Mouse (Mus musculus) kidney, postnatal 14 days (tissue): ENCODE measurements around the gene Pear1.

Experiments
- DNase-seq: peaks from one replicate; pipeline ENCODE4 v3.0.0; 2022; ENCODE audit warnings: mixed read lengths

Gene Pear1

GRCm38 (mm10) chr3:87809322-87809962 lies 14.7 kb downstream of the Pear1 start:
- peak; percentile 28 for DNase-seq

GRCm38 (mm10) chr3:87804038-87804677 lies 19.9 kb downstream of the Pear1 start:
- DNase-seq, result no peak

- DNase-seq, result no peak
Measured at GRCm38 (mm10) chr3:87801681-87802080, 22.4 kb downstream of the Pear1 start.

GRCm38 (mm10) chr3:87796736-87797334 lies 27.3 kb downstream of the Pear1 start, which contains the start of gene Insrr:
Gene Insrr, plus strand, starts transcription at chr3:87796951.
- peak; percentile 61 for DNase-seq

GRCm38 (mm10) chr3:87795336-87796277 lies 28.5 kb downstream of the Pear1 start:
- DNase-seq, result peak; percentile 73

- no peak for DNase-seq
Measured at GRCm38 (mm10) chr3:87794922-87795325, 29.2 kb downstream of the Pear1 start, which contains the start of gene Ntrk1. Gene Ntrk1, minus strand, starts transcription at chr3:87795162.

- no peak for DNase-seq
Measured at GRCm38 (mm10) chr3:87789768-87790167, 34.3 kb downstream of the Pear1 start.

- no peak for DNase-seq
Measured at GRCm38 (mm10) chr3:87789248-87789647, 34.9 kb downstream of the Pear1 start.

- no peak for DNase-seq
Measured at GRCm38 (mm10) chr3:87785626-87786214, 38.4 kb downstream of the Pear1 start.

- DNase-seq, result no peak
Measured at GRCm38 (mm10) chr3:87785156-87785555, 39.0 kb downstream of the Pear1 start.

GRCm38 (mm10) chr3:87783282-87784023 lies 40.7 kb downstream of the Pear1 start:
- DNase-seq, result no peak

- no peak for DNase-seq
Measured at GRCm38 (mm10) chr3:87779086-87779485, 45.0 kb downstream of the Pear1 start.

- peak; percentile 56 for DNase-seq
Measured at GRCm38 (mm10) chr3:87778283-87778682, 45.8 kb downstream of the Pear1 start.

GRCm38 (mm10) chr3:87771088-87771487 lies 53.0 kb downstream of the Pear1 start:
- DNase-seq, result peak; percentile 76

GRCm38 (mm10) chr3:87770280-87770679 lies 53.8 kb downstream of the Pear1 start:
- DNase-seq, result peak; percentile 71

GRCm38 (mm10) chr3:87769506-87769905 lies 54.6 kb downstream of the Pear1 start:
- no peak for DNase-seq

- DNase-seq, result peak; percentile 94
Measured at GRCm38 (mm10) chr3:87768844-87769243, 55.3 kb downstream of the Pear1 start.

GRCm38 (mm10) chr3:87768431-87768830 lies 55.7 kb downstream of the Pear1 start:
- DNase-seq, result no peak

GRCm38 (mm10) chr3:87767764-87768163 lies 56.3 kb downstream of the Pear1 start:
- DNase-seq, result peak; percentile 79

GRCm38 (mm10) chr3:87766284-87766667 lies 57.8 kb downstream of the Pear1 start:
- DNase-seq, result no peak

GRCm38 (mm10) chr3:87765631-87766283 lies 58.3 kb downstream of the Pear1 start:
- DNase-seq, result no peak
